Mouse (Mus musculus) lung, postnatal 0 days (tissue): ENCODE measurements at regions not wholly inside any gene's neighbourhood (a gene's known extent, or its start where the extent isn't known, plus 50 kb on each side); places are given as distances from the start of the nearest gene placed in this dataset.

Source experiments
- ATAC-seq: fragments of 200-750 bp; cut with Nextera tagmentation; 2 replicates; pipeline ENCODE4 v1.8.0; 2017; ENCODE audit warnings: moderate library complexity
- DNase-seq: peaks from one replicate; pipeline ENCODE4 v3.0.0-alpha.2; 2016; ENCODE audit warnings: low spot score
- H3K27ac ChIP-seq: fragments of 300-500 bp; sonication (generic); 2 replicates; pipeline ENCODE4 v1.5.1; 2014; ENCODE audit warnings: antibody characterized with exemption, mild to moderate bottlenecking, low read length, mixed read lengths
- H3K27me3 ChIP-seq: fragments of 300-500 bp; sonication (generic); replicated peaks from 2 replicates; pipeline ENCODE4 v1.6.1; 2014; ENCODE audit warnings: low read length, mixed read lengths; ENCODE audit not compliant: insufficient read depth
- H3K36me3 ChIP-seq: fragments of 300-500 bp; sonication (generic); 2 replicates; pipeline ENCODE4 v1.6.1; 2014; ENCODE audit warnings: low read length, mixed read lengths; ENCODE audit not compliant: insufficient read depth
- H3K4me1 ChIP-seq: fragments of 300-500 bp; sonication (generic); 2 replicates; pipeline ENCODE4 v1.6.1; 2014; ENCODE audit warnings: antibody characterized with exemption, low read depth, low read length, mixed read lengths; ENCODE audit not compliant: insufficient read depth
- H3K4me2 ChIP-seq: fragments of 300-500 bp; sonication (generic); replicated peaks from 2 replicates; pipeline ENCODE4 v1.6.1; 2014; ENCODE audit warnings: low read depth, mild to moderate bottlenecking, low read length, moderate library complexity, mixed read lengths
- H3K4me3 ChIP-seq: fragments of 300-500 bp; sonication (generic); 2 replicates; pipeline ENCODE4 v1.5.1; 2014; ENCODE audit warnings: low read depth, low read length
- H3K9ac ChIP-seq: fragments of 300-500 bp; sonication (generic); replicated peaks from 2 replicates; pipeline ENCODE4 v1.6.1; 2014; ENCODE audit warnings: low read depth, mild to moderate bottlenecking
- H3K9me3 ChIP-seq: fragments of 300-500 bp; sonication (generic); 2 replicates; pipeline ENCODE4 v1.6.1; 2016; ENCODE audit warnings: low read length, mixed read lengths
- CTCF ChIP-seq: IDR thresholded peaks from 2 replicates; pipeline ENCODE4 v1.5.1; 2016; ENCODE audit warnings: antibody characterized with exemption, mild to moderate bottlenecking
- EP300 ChIP-seq: IDR thresholded peaks from 2 replicates; pipeline ENCODE4 v1.6.1; 2016; ENCODE audit warnings: antibody characterized with exemption, mild to moderate bottlenecking, control low read depth
- WGBS: fragments of 180-500 bp; shearing (Covaris S2); extraction: QIAGEN DNeasy Blood & Tissue Kit; methylation state at CpG from one replicate; pipeline ENCODE4 v1.1.7; 2014; 5-methylcytosine and 5-hydroxymethylcytosine counted together

- ATAC-seq (no peak), DNase-seq (no peak)
- Histone ChIP-seq H3K9me3 (no peaks in the 10 kb centered on the region), H3K4me1 (no peaks in the 10 kb centered on the region), H3K4me2 (no peak overlapping the region), H3K27me3 (0 out of 2 replicates have a peak, but pooled peaks cover 11% of the 10 kb centered on the region), H3K36me3 (no peaks in the 10 kb centered on the region), H3K9ac (no peak overlapping the region), H3K27ac (no peak overlapping the region), H3K4me3 (no peak overlapping the region)
- WGBS = 85% methylated on average over 5 of the region's 5 CpGs
- TF ChIP-seq CTCF (no peak), EP300 (no peak)
Observed at GRCm38 (mm10) chr2:33964096-33964495, 76.3 kb upstream of the Mvb12b start.

GRCm38 (mm10) chr2:33962355-33963037, 74.8 kb upstream of the Mvb12b start:
- no peaks in the 10 kb centered on the region for H3K36me3 ChIP-seq
- no peaks in the 10 kb centered on the region for H3K4me1 ChIP-seq
- no peak overlapping the region for H3K9ac ChIP-seq
- 88% methylated on average over 14 of the region's 14 CpGs for WGBS
- no peak overlapping the region for H3K4me2 ChIP-seq
- 0 out of 2 replicates have a peak, but pooled peaks cover 11% of the 10 kb centered on the region for H3K27me3 ChIP-seq
- no peaks in the 10 kb centered on the region for H3K9me3 ChIP-seq
- H3K27ac ChIP-seq = no peak overlapping the region
- no peak for TF ChIP-seq CTCF
- TF ChIP-seq EP300 = no peak
- DNase-seq = no peak
- no peak overlapping the region for H3K4me3 ChIP-seq
- ATAC-seq = no peak

- ATAC-seq = no peak
- WGBS = 40% methylated on average over 2 of the region's 2 CpGs
- TF ChIP-seq CTCF (no peak), EP300 (no peak)
Observed at GRCm38 (mm10) chr2:33961566-33961965, 73.8 kb upstream of the Mvb12b start.

DNA sequence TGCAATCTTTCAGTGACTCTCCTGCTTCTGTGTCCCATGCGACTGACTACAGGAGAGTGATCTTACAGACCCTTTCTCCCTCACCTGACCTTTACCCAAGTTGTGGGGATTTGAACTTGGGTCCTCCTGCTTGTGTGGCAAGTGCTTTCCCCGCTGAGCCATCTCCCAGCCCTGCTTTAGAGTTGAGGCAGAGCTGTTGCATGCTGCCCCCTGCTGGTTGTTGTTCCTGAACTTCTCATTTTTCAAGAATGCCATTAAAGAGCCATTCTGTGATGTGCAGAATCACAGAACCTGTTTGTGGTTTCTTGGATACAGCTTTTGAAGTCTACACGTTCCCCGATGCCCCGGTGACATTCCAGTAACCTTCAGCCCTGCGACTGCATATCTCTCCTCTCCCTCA, 70.0 kb upstream of the Mvb12b start:
- H3K27ac ChIP-seq = no peak overlapping the region
- 52% methylated on average over 6 of the region's 6 CpGs for WGBS
- no peaks in the 10 kb centered on the region for H3K36me3 ChIP-seq
- H3K27me3 ChIP-seq = no peaks in the 10 kb centered on the region
- no peak overlapping the region for H3K9ac ChIP-seq
- ATAC-seq = no peak
- TF ChIP-seq CTCF (peak; percentile 75), EP300 (no peak)
- H3K4me2 ChIP-seq = no peak overlapping the region
- no peak overlapping the region for H3K4me3 ChIP-seq
- DNase-seq = peak; percentile 37
- no peaks in the 10 kb centered on the region for H3K4me1 ChIP-seq
- no peaks in the 10 kb centered on the region for H3K9me3 ChIP-seq

More at GRCm38 (mm10) chr2:33961566-33961965, 73.8 kb upstream of the Mvb12b start:
- no peaks in the 10 kb centered on the region for H3K4me1 ChIP-seq
- no peak overlapping the region for H3K27ac ChIP-seq
- H3K4me3 ChIP-seq = no peak overlapping the region
- H3K4me2 ChIP-seq = no peak overlapping the region
- H3K9me3 ChIP-seq = no peaks in the 10 kb centered on the region
- no peak overlapping the region for H3K9ac ChIP-seq
- 0 out of 2 replicates have a peak, but pooled peaks cover 10% of the 10 kb centered on the region for H3K27me3 ChIP-seq
- DNase-seq = no peak
- no peaks in the 10 kb centered on the region for H3K36me3 ChIP-seq

DNA sequence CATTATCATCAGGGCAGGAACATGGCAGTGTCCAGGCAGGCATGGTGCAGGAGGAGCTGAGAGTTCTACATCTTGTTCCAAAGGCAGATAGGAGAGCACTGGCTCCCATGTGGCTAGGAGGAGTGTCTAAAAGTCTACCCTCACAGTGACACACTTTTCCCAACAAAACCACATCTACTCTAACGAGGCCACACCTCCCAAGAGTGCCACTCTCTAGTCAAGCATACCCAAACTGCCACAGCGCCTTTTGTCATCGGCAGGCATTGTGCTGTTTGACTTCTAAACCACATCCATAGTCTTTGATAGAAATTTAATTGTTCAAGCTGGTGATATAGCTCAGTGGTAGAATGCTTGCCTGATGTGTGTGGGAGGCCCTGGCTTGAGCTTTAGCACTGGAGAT, 56.6 kb upstream of the Mvb12b start:
- TF ChIP-seq EP300 (no peak), CTCF (no peak)
- Histone ChIP-seq H3K27ac (no peak overlapping the region), H3K4me3 (no peak overlapping the region), H3K9me3 (no peaks in the 10 kb centered on the region), H3K9ac (no peak overlapping the region), H3K27me3 (no peaks in the 10 kb centered on the region), H3K36me3 (no peaks in the 10 kb centered on the region), H3K4me1 (no peaks in the 10 kb centered on the region), H3K4me2 (no peak overlapping the region)
- no peak for ATAC-seq
- WGBS = 85% methylated on average over 3 of the region's 3 CpGs
- no peak for DNase-seq

DNA sequence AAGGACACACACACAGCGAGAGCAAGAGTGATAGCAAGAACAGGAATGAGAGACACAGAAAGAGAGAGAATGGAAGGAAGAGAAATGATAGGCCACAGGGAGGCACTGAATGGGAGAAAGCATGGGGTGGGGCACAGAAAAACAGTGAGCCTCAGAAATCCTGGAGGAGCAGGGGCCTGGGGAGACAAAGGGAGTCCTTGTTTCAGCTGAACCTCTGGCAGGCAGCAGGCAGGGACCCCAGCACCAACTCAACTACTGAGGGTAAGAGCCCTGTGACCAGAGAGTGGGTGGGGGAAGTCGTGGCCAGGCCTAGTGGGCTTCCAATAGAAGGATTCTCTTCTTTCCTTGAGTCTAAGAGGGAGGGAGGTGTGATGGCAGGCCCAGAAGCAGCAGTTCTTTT, 54.3 kb upstream of the Mvb12b start:
- no peaks in the 10 kb centered on the region for H3K4me1 ChIP-seq
- no peak overlapping the region for H3K4me3 ChIP-seq
- 55% methylated on average over 2 of the region's 2 CpGs for WGBS
- H3K36me3 ChIP-seq = no peaks in the 10 kb centered on the region
- ATAC-seq = no peak
- no peaks in the 10 kb centered on the region for H3K27me3 ChIP-seq
- DNase-seq = no peak
- TF ChIP-seq CTCF (no peak), EP300 (no peak)
- H3K9me3 ChIP-seq = no peaks in the 10 kb centered on the region
- H3K27ac ChIP-seq = no peak overlapping the region
- no peak overlapping the region for H3K9ac ChIP-seq
- no peak overlapping the region for H3K4me2 ChIP-seq

- no peak for DNase-seq
- 84% methylated on average over 11 of the region's 11 CpGs for WGBS
Observed at GRCm38 (mm10) chr2:33941316-33941715, 53.6 kb upstream of the Mvb12b start.

More at GRCm38 (mm10) chr2:33941316-33941715, 53.6 kb upstream of the Mvb12b start:
- Histone ChIP-seq H3K4me1 (no peaks in the 10 kb centered on the region), H3K27ac (no peak overlapping the region), H3K9me3 (no peaks in the 10 kb centered on the region), H3K27me3 (no peaks in the 10 kb centered on the region), H3K36me3 (no peaks in the 10 kb centered on the region), H3K9ac (no peak overlapping the region), H3K4me2 (no peak overlapping the region), H3K4me3 (no peak overlapping the region)
- TF ChIP-seq EP300 = no peak
- TF ChIP-seq CTCF = no peak
- ATAC-seq = no peak
